Mouse (Mus musculus) c-Kit-negative CD71-positive TER-119-positive erythroid progenitor cells, embryonic 14.5 days (primary cell): ENCODE data around the gene Usp1.
"Not testable (repeated sequence)": the region's sequence is repeated elsewhere in the genome, so short reads cannot be mapped to it uniquely, and the experiment has no call there.

Experiments
- DNase-seq: peaks from one replicate; pipeline ENCODE4 v3.0.0-alpha.2; 2013; ENCODE audit warnings: low read depth, low spot score

The Usp1 gene

GRCm38 (mm10) chr4:98979976-98980375, 56.4 kb downstream of the Usp1 start:
- DNase-seq, result not testable (repeated sequence)

- no peak for DNase-seq
Measured at GRCm38 (mm10) chr4:98984701-98985100, 61.1 kb downstream of the Usp1 start.
